Mouse (Mus musculus): ENCODE measurements around the gene Hnf4a. TPM values are rescaled to one million over a fixed set of nuclear protein-coding genes. Genes with fewer than 3 reads are reported as not detected.

Hnf4a gene
- total and polyA plus RNA-seq, 3 experiments, result not detected

GRCm38 (mm10) chr2:163590996-163591395, 84.4 kb downstream of the Hnf4a start:
- Histone ChIP-seq H3K9ac (ENCODE audit: low read depth, low read length) (no peak overlapping the region), H3K4me3 (no peak overlapping the region), H3K36me3 (ENCODE audit: control insufficient read depth, insufficient read depth, low read length) (peaks cover 3% of the 10 kb centered on the region; the same call in 1 of the 2 replicates), H3K27me3 (ENCODE audit: control insufficient read depth, insufficient read depth, low read length) (no peaks in the 10 kb centered on the region), H3K4me1 (ENCODE audit: control insufficient read depth, insufficient read depth, low read length) (peaks cover 13% of the 10 kb centered on the region), H3K79me2 (replicated peaks; ENCODE audit: control insufficient read depth, insufficient read depth, low read length) (no peaks in the 10 kb centered on the region), H3K27ac (no peak overlapping the region)
- DNase-seq, result no peak
- intact Hi-C loops (cut with DNase I), result no loop called here
- whole genome bisulfite sequencing, result 55% methylated on average over 5 of the region's 5 CpGs
- no peak for TF ChIP-seq EP300 (IDR thresholded peaks at IDR 0.05; ENCODE audit: insufficient read depth, low read depth, low read length)
- no peak for TF ChIP-seq CTCF (IDR thresholded peaks at IDR 0.05)

GRCm38 (mm10) chr2:163592084-163592483, 85.5 kb downstream of the Hnf4a start:
- peaks cover 23% of the 10 kb centered on the region for H3K4me1 ChIP-seq (ENCODE audit: control insufficient read depth, insufficient read depth, low read length)
- H3K27me3 ChIP-seq (ENCODE audit: control insufficient read depth, insufficient read depth, low read length), result no peaks in the 10 kb centered on the region
- intact Hi-C loops (cut with DNase I), result no loop called here
- H3K4me3 ChIP-seq, result no peak overlapping the region
- H3K27ac ChIP-seq, result no peak overlapping the region
- DNase-seq, result no peak
- no peaks in the 10 kb centered on the region for H3K79me2 ChIP-seq (replicated peaks; ENCODE audit: control insufficient read depth, insufficient read depth, low read length)
- WGBS, result 73% methylated on average over 1 of the region's 1 CpGs
- H3K36me3 ChIP-seq (ENCODE audit: control insufficient read depth, insufficient read depth, low read length), result peaks cover 11% of the 10 kb centered on the region
- TF ChIP-seq POLR2A (IDR thresholded peaks at IDR 0.05; ENCODE audit: insufficient read depth, low read depth, low read length) (no peak), EP300 (IDR thresholded peaks at IDR 0.05; ENCODE audit: insufficient read depth, low read depth, low read length) (no peak), CTCF (IDR thresholded peaks at IDR 0.05) (peak; percentile 77)
- no peak overlapping the region for H3K9ac ChIP-seq (ENCODE audit: low read depth, low read length)

GRCm38 (mm10) chr2:163593636-163594282, 87.2 kb downstream of the Hnf4a start:
- DNase-seq, result no peak
- WGBS, result 84% methylated on average over 10 of the region's 10 CpGs
- TF ChIP-seq EP300 (IDR thresholded peaks at IDR 0.05; ENCODE audit: insufficient read depth, low read depth, low read length) (no peak), CTCF (IDR thresholded peaks at IDR 0.05) (no peak), POLR2A (IDR thresholded peaks at IDR 0.05; ENCODE audit: insufficient read depth, low read depth, low read length) (no peak)
- Histone ChIP-seq H3K4me3 (no peak overlapping the region), H3K36me3 (ENCODE audit: control insufficient read depth, insufficient read depth, low read length) (peaks cover 11% of the 10 kb centered on the region), H3K79me2 (replicated peaks; ENCODE audit: control insufficient read depth, insufficient read depth, low read length) (no peaks in the 10 kb centered on the region), H3K9ac (ENCODE audit: low read depth, low read length) (no peak overlapping the region), H3K27me3 (ENCODE audit: control insufficient read depth, insufficient read depth, low read length) (no peaks in the 10 kb centered on the region), H3K27ac (no peak overlapping the region), H3K4me1 (ENCODE audit: control insufficient read depth, insufficient read depth, low read length) (peaks cover 25% of the 10 kb centered on the region)
- intact Hi-C loops (cut with DNase I), result no loop called here

- peak overlapping the region; percentile 92 for H3K27ac ChIP-seq
- WGBS, result 34% methylated on average over 2 of the region's 2 CpGs
- intact Hi-C loops (cut with DNase I), result loop anchor here (1.0 kb wide), 1 partner anchor 116 kb away; no protein-coding TSS in a partner anchor
Measured at GRCm38 (mm10) chr2:163595119-163595518, 88.5 kb downstream of the Hnf4a start.

GRCm38 (mm10) chr2:163596057-163596872, 89.7 kb downstream of the Hnf4a start:
- intact Hi-C loops (cut with DNase I), result no loop called here
- peaks cover 11% of the 10 kb centered on the region for H3K36me3 ChIP-seq (ENCODE audit: control insufficient read depth, insufficient read depth, low read length)
- H3K4me3 ChIP-seq, result no peak overlapping the region
- H3K9ac ChIP-seq (ENCODE audit: low read depth, low read length), result no peak overlapping the region
- H3K27ac ChIP-seq, result peak overlapping the region; percentile 92
- H3K4me1 ChIP-seq (ENCODE audit: control insufficient read depth, insufficient read depth, low read length), result peaks cover 25% of the 10 kb centered on the region
- no peak for TF ChIP-seq CTCF (IDR thresholded peaks at IDR 0.05)
- TF ChIP-seq EP300 (IDR thresholded peaks at IDR 0.05; ENCODE audit: insufficient read depth, low read depth, low read length), result peak; percentile 100
- TF ChIP-seq POLR2A (IDR thresholded peaks at IDR 0.05; ENCODE audit: insufficient read depth, low read depth, low read length), result peak; percentile 57; the same call in 1 of the 2 replicates
- DNase-seq, result peak; percentile 76 to 85
- no peaks in the 10 kb centered on the region for H3K27me3 ChIP-seq (ENCODE audit: control insufficient read depth, insufficient read depth, low read length)
- WGBS, result 51% methylated on average over 13 of the region's 13 CpGs
- H3K79me2 ChIP-seq (replicated peaks; ENCODE audit: control insufficient read depth, insufficient read depth, low read length), result no peaks in the 10 kb centered on the region

More at GRCm38 (mm10) chr2:163595119-163595518, 88.5 kb downstream of the Hnf4a start:
- TF ChIP-seq POLR2A (IDR thresholded peaks at IDR 0.05; ENCODE audit: insufficient read depth, low read depth, low read length) (peak; percentile 60), CTCF (IDR thresholded peaks at IDR 0.05) (no peak)
- Histone ChIP-seq H3K27me3 (ENCODE audit: control insufficient read depth, insufficient read depth, low read length) (no peaks in the 10 kb centered on the region), H3K79me2 (replicated peaks; ENCODE audit: control insufficient read depth, insufficient read depth, low read length) (no peaks in the 10 kb centered on the region), H3K36me3 (ENCODE audit: control insufficient read depth, insufficient read depth, low read length) (peaks cover 11% of the 10 kb centered on the region), H3K4me3 (no peak overlapping the region), H3K4me1 (ENCODE audit: control insufficient read depth, insufficient read depth, low read length) (peaks cover 25% of the 10 kb centered on the region), H3K9ac (ENCODE audit: low read depth, low read length) (peak overlapping the region; percentile 12; the same call in 1 of the 2 replicates)
- peak; percentile 58 to 60 for DNase-seq

GRCm38 (mm10) chr2:163596873-163597155, 90.2 kb downstream of the Hnf4a start:
- no peak for DNase-seq
- TF ChIP-seq EP300 (IDR thresholded peaks at IDR 0.05; ENCODE audit: insufficient read depth, low read depth, low read length), result no peak
- TF ChIP-seq CTCF (IDR thresholded peaks at IDR 0.05), result no peak
- no peak for TF ChIP-seq POLR2A (IDR thresholded peaks at IDR 0.05; ENCODE audit: insufficient read depth, low read depth, low read length)
- Histone ChIP-seq H3K79me2 (replicated peaks; ENCODE audit: control insufficient read depth, insufficient read depth, low read length) (no peaks in the 10 kb centered on the region), H3K9ac (ENCODE audit: low read depth, low read length) (no peak overlapping the region), H3K4me1 (ENCODE audit: control insufficient read depth, insufficient read depth, low read length) (peaks cover 27% of the 10 kb centered on the region), H3K36me3 (ENCODE audit: control insufficient read depth, insufficient read depth, low read length) (peaks cover 15% of the 10 kb centered on the region), H3K4me3 (no peak overlapping the region), H3K27me3 (ENCODE audit: control insufficient read depth, insufficient read depth, low read length) (no peaks in the 10 kb centered on the region), H3K27ac (peak overlapping the region; percentile 92)
- 45% methylated on average over 3 of the region's 3 CpGs for WGBS
- intact Hi-C loops (cut with DNase I), result no loop called here
